25 mouse cellular contexts compared by ENCODE assay signal in the genomic region with DNA sequence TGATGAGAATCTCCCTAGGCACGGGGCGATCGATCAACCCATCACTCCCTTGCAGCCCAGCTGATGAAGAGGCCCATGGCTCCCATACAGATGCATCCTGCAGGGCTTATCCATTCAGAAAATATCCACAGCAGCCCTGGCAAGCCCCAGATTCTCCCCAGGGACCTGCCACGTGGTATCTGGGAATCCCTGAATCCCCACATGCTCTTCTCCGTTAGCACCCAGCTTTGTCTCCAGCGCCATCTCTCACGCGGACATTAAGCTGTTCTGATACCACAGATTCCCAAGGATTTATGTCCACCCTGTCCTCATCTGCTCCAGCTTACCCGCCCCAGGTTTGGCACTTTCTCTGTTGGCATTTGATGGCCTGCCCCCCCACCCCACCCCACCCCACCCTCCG. TPM values are rescaled to one million over a fixed set of nuclear protein-coding genes. Genes with fewer than 3 reads are reported as not detected.
DNase-seq lines count a peak whose midpoint lies in the region; ATAC-seq and TF ChIP-seq lines count a peak whose summit lies in the region.
"Had no signal": no experiment of that assay in that cellular context is flagged by ENCODE, and none has a peak within 500 bp of the region (broad histone marks: within the 10 kb centered on the region; RNA-seq: fewer than 3 reads in every experiment).

No protein-coding gene starts in this region.

- 79% methylated on average over 10 of the region's 10 CpGs for WGBS in liver, postnatal 0 days (ENCODE audit: insufficient replicate concordance)
- 72% methylated on average over 10 of the region's 10 CpGs for WGBS in liver, embryonic 12.5 days (ENCODE audit: insufficient replicate concordance)

- H3K27me3 ChIP-seq in liver, postnatal 0 days (ENCODE audit: insufficient read depth, low read length): no peaks in the 10 kb centered on the region
- H3K27me3 ChIP-seq in liver, embryonic 12.5 days (replicated peaks): peaks cover 6% of the 10 kb centered on the region; the same call in 1 of the 2 replicates
- H3K27me3 ChIP-seq: CH12.LX; embryonic facial prominence, embryonic 12.5 days; forebrain, embryonic 13.5 days; Patski had no signal

- peaks cover 3% of the 10 kb centered on the region; the same call in 1 of the 2 replicates for H3K9me3 ChIP-seq in liver, postnatal 0 days (ENCODE audit: low read length)
- peaks cover 19% of the 10 kb centered on the region; the same call in 1 of the 2 replicates for H3K9me3 ChIP-seq in liver, embryonic 12.5 days (replicated peaks)
- H3K9me3 ChIP-seq: G1E had no signal

- intact Hi-C loops in heart, postnatal 14 days (cut with DNase I): no loop called here

- peak; percentile 45 for DNase-seq in heart, adult 11 months
- DNase-seq in heart, postnatal 14 days: no peak
- peak; percentile 3 for DNase-seq in liver, postnatal 0 days
- DNase-seq in retina, adult 2 months (ENCODE audit: low read depth, low spot score): peak; percentile 26
- peak; percentile 73 for DNase-seq in retina, postnatal 1 day
- no peak for DNase-seq in natural killer cell, adult 2 months (ENCODE audit: low spot score in 2 of 2)
- no peak for DNase-seq in lung, adult 18-20 months
- DNase-seq: adrenal gland, adult 8-10 months; adrenal gland, postnatal 14 days; adrenal gland, postnatal 36 days; B cell, adult 2 months; cerebellum, adult 11-12 months; cerebellum, adult 2 months; cerebellum, adult 9-10 months; cerebellum, postnatal 10 days; cerebellum, postnatal 25 days had no signal

- no peak overlapping the region for H3K27ac ChIP-seq in liver, postnatal 0 days (ENCODE audit: low read depth)
- H3K27ac ChIP-seq in liver, embryonic 12.5 days: no peak overlapping the region
- H3K27ac ChIP-seq: embryonic facial prominence, embryonic 10.5 days; embryonic facial prominence, embryonic 12.5 days; forebrain, embryonic 13.5 days had no signal

- no peak overlapping the region for H3K9ac ChIP-seq in liver, postnatal 0 days (replicated peaks)
- H3K9ac ChIP-seq in liver, embryonic 12.5 days: no peak overlapping the region
- H3K9ac ChIP-seq: embryonic facial prominence, embryonic 12.5 days; forebrain, embryonic 13.5 days had no signal

- no peak overlapping the region for H3K4me2 ChIP-seq in liver, postnatal 0 days (ENCODE audit: low read depth, low read length)
- no peak overlapping the region for H3K4me2 ChIP-seq in liver, embryonic 12.5 days
- H3K4me2 ChIP-seq: embryonic facial prominence, embryonic 12.5 days; forebrain, embryonic 13.5 days had no signal

- no peak overlapping the region for H3K4me3 ChIP-seq in liver, postnatal 0 days (ENCODE audit: low read depth, low read length)
- no peak overlapping the region for H3K4me3 ChIP-seq in liver, embryonic 12.5 days
- H3K4me3 ChIP-seq: embryonic facial prominence, embryonic 10.5 days; embryonic facial prominence, embryonic 12.5 days; forebrain, embryonic 13.5 days had no signal

- no peak for TF ChIP-seq EP300 in liver, postnatal 0 days (IDR thresholded peaks at IDR 0.05; ENCODE audit: low read depth)

- no peak for ATAC-seq in liver, postnatal 0 days
- no peak for ATAC-seq in liver, embryonic 12.5 days
- ATAC-seq: activated CD4-positive, CD25-positive, alpha-beta regulatory T cell, adult 4 months; CD4-positive, CD25-positive, alpha-beta regulatory T cell, adult 4 months; forebrain, embryonic 13.5 days; Patski had no signal

- no peaks in the 10 kb centered on the region for H3K4me1 ChIP-seq in liver, postnatal 0 days (ENCODE audit: insufficient read depth)
- H3K4me1 ChIP-seq in liver, embryonic 12.5 days: no peaks in the 10 kb centered on the region
- H3K4me1 ChIP-seq: embryonic facial prominence, embryonic 10.5 days; embryonic facial prominence, embryonic 12.5 days; forebrain, embryonic 13.5 days had no signal

- H3K36me3 ChIP-seq in liver, postnatal 0 days (replicated peaks; ENCODE audit: insufficient read depth, low read length): no peaks in the 10 kb centered on the region
- no peaks in the 10 kb centered on the region for H3K36me3 ChIP-seq in liver, embryonic 12.5 days
- H3K36me3 ChIP-seq: embryonic facial prominence, embryonic 10.5 days; embryonic facial prominence, embryonic 12.5 days; G1E had no signal

- no peak for TF ChIP-seq CTCF in liver, postnatal 0 days (IDR thresholded peaks at IDR 0.05; ENCODE audit: low read depth)

RNA-seq across cellular contexts. Expression of a gene that starts 52.5 kb away (rescaled TPM):
- 1 to 10 TPM; 7.5 TPM for total RNA-seq in heart, postnatal 14 days (2021)
- 9.3 and 10.2 TPM in 2 replicates for polyA plus RNA-seq in liver, postnatal 0 days (2015; fragmentation: Nextera tagmentation; extraction: Ambion mirVana)
- polyA plus RNA-seq in liver, embryonic 12.5 days (2016; fragmentation: Nextera tagmentation; extraction: Ambion mirVana): 31.6 and 35.2 TPM in 2 replicates

Comparison
In these comparisons a context has a peak if more than half of its experiments do, and no peak if none do; other contexts are left out.
1. DNase-seq: peak in heart, adult 11 months (single experiment), liver, postnatal 0 days (single experiment), retina, adult 2 months (single experiment) and retina, postnatal 1 day (single experiment); none in heart, postnatal 14 days (0 of 2), natural killer cell, adult 2 months (0 of 2) and lung, adult 18-20 months (0 of 2).